ENCODE assay signal across 9 mouse cellular contexts in genomic region chr5:89844354-89844753, GRCm38 (mm10). TPM values are rescaled to one million over a fixed set of nuclear protein-coding genes. Genes with fewer than 3 reads are reported as not detected.
A peak's percentile ranks its signal among the peaks of the same experiment; 100 is the strongest.
DNase-seq lines count a peak whose midpoint lies in the region; ATAC-seq lines count a peak whose summit lies in the region.
"Had no signal": no experiment of that assay in that cellular context is flagged by ENCODE, and none has a peak within 500 bp of the region (broad histone marks: within the 10 kb centered on the region; RNA-seq: fewer than 3 reads in every experiment).

No protein-coding gene starts in this region.

- H3K27ac ChIP-seq in stomach, embryonic 15.5 days = no peak overlapping the region

- H3K4me3 ChIP-seq in stomach, embryonic 15.5 days (replicated peaks) = no peak overlapping the region

- no peak overlapping the region for H3K9ac ChIP-seq in stomach, embryonic 15.5 days

- H3K27me3 ChIP-seq in stomach, embryonic 15.5 days (replicated peaks) = no peaks in the 10 kb centered on the region

- DNase-seq in left cerebral cortex, adult 18-20 months (ENCODE audit: low spot score in 2 of 2) = peak; percentile 22 to 28
- no peak for DNase-seq in left cerebral cortex, adult 8-10 months (ENCODE audit: low spot score in 2 of 2)
- peak; percentile 19 for DNase-seq in cerebellum, adult 9-11 months
- DNase-seq in heart, adult 11 months = peak; percentile 97
- DNase-seq in kidney, adult 9 months = peak; percentile 37
- DNase-seq in lung, postnatal 25 days (ENCODE audit: low spot score) = peak; percentile 16
- no peak for DNase-seq in layer of hippocampus, adult 9-10 months (ENCODE audit: low spot score)

- ATAC-seq in stomach, embryonic 15.5 days (ENCODE audit: insufficient read depth, low FRiP score, low read depth) = peak; percentile 77

- 18% methylated on average over 5 of the region's 5 CpGs for WGBS in stomach, embryonic 15.5 days

- H3K9me3 ChIP-seq in stomach, embryonic 15.5 days = no peaks in the 10 kb centered on the region

- no peak overlapping the region for H3K4me2 ChIP-seq in stomach, embryonic 15.5 days

- 0 out of 2 replicates have a peak, but pooled peaks cover 3% of the 10 kb centered on the region for H3K4me1 ChIP-seq in stomach, embryonic 15.5 days

- no peaks in the 10 kb centered on the region for H3K36me3 ChIP-seq in stomach, embryonic 15.5 days
- H3K36me3 ChIP-seq: G1E had no signal

RNA-seq across cellular contexts. Expression of gene Adamts3, which starts 38.8 kb away (rescaled TPM):
- total RNA-seq in left cerebral cortex, adult 18-20 months (2021) = 10 to 100 TPM; 17.6 to 19.3 TPM
- 10 to 100 TPM; 28.0 to 31.7 (median 30.6) TPM for total RNA-seq in left cerebral cortex, adult 8-10 months (2022)
- polyA plus RNA-seq in stomach, embryonic 15.5 days (2015; fragmentation: Nextera tagmentation; extraction: Ambion mirVana) = 2.0 and 2.2 TPM in 2 replicates
- polyA plus RNA-seq: G1E had no signal

Comparison
In these comparisons a context has a peak if more than half of its experiments do, and no peak if none do; other contexts are left out.
1. DNase-seq: peak in left cerebral cortex, adult 18-20 months (2 of 2), cerebellum, adult 9-11 months (single experiment), heart, adult 11 months (single experiment), kidney, adult 9 months (single experiment) and lung, postnatal 25 days (single experiment); none in left cerebral cortex, adult 8-10 months (0 of 2) and layer of hippocampus, adult 9-10 months (single experiment).